Mouse (Mus musculus) embryonic facial prominence, embryonic 15.5 days (tissue): ENCODE measurements at regions not wholly inside any gene's neighbourhood (a gene's known extent, or its start where the extent isn't known, plus 50 kb on each side); places are given as distances from the start of the nearest gene placed in this dataset.

Source experiments
- ATAC-seq: fragments of 200-750 bp; cut with Nextera tagmentation; 2 replicates; pipeline ENCODE4 v1.8.0; 2017; ENCODE audit warnings: low read depth, moderate TSS enrichment; ENCODE audit not compliant: insufficient number of reproducible peaks, low FRiP score, low TSS enrichment
- H3K27ac ChIP-seq: fragments of 300-500 bp; sonication (generic); replicated peaks from 2 replicates; pipeline ENCODE4 v1.5.1; 2015; ENCODE audit warnings: mild to moderate bottlenecking, inconsistent platforms
- H3K27me3 ChIP-seq: fragments of 300-500 bp; sonication (generic); 2 replicates; pipeline ENCODE4 v1.6.1; 2015; ENCODE audit warnings: inconsistent platforms
- H3K36me3 ChIP-seq: fragments of 300-500 bp; sonication (generic); 2 replicates; pipeline ENCODE4 v1.6.1; 2015; ENCODE audit warnings: mild to moderate bottlenecking, inconsistent platforms
- H3K4me1 ChIP-seq: fragments of 300-500 bp; sonication (generic); 2 replicates; pipeline ENCODE4 v1.6.1; 2015; ENCODE audit warnings: inconsistent platforms
- H3K4me2 ChIP-seq: fragments of 300-500 bp; sonication (generic); replicated peaks from 2 replicates; pipeline ENCODE4 v1.6.1; 2015; ENCODE audit warnings: mild to moderate bottlenecking, inconsistent platforms
- H3K4me3 ChIP-seq: fragments of 300-500 bp; sonication (generic); replicated peaks from 2 replicates; pipeline ENCODE4 v1.5.1; 2015; ENCODE audit warnings: mild to moderate bottlenecking, inconsistent platforms
- H3K9ac ChIP-seq: fragments of 300-500 bp; sonication (generic); 2 replicates; pipeline ENCODE4 v1.6.1; 2015; ENCODE audit warnings: inconsistent platforms
- H3K9me3 ChIP-seq: fragments of 300-500 bp; sonication (generic); replicated peaks from 2 replicates; pipeline ENCODE4 v1.6.1; 2016; ENCODE audit warnings: inconsistent platforms
- WGBS: fragments of 180-500 bp; shearing (Covaris S2); methylation state at CpG from one replicate; pipeline ENCODE4 v1.1.7; 2015; 5-methylcytosine and 5-hydroxymethylcytosine counted together

DNA sequence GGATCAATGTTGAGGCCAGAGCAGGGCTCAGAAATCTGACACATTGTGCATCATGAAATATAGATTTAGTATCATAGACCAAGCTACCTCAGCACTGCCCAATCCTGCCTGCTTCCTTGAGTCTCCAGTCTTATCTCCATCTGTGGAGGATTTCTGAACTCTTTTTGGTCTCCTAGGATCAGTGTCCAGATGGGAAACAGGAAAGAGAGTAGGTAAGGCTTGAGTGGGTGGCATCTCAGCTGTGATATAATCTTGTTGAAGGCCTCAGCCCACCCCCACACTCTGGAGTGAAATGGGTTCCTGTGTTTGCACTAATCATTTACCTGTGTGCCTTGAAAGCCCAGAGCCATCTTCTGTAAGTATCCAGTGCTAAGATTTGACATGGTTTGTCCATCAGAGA lies 74.3 kb upstream of the Aff3 start:
- Histone ChIP-seq H3K4me2 (no peak overlapping the region), H3K27me3 (no peaks in the 10 kb centered on the region), H3K4me3 (no peak overlapping the region), H3K9ac (no peak overlapping the region), H3K9me3 (no peaks in the 10 kb centered on the region), H3K4me1 (peaks cover 14% of the 10 kb centered on the region), H3K36me3 (no peaks in the 10 kb centered on the region), H3K27ac (no peak overlapping the region)
- no peak for ATAC-seq

DNA sequence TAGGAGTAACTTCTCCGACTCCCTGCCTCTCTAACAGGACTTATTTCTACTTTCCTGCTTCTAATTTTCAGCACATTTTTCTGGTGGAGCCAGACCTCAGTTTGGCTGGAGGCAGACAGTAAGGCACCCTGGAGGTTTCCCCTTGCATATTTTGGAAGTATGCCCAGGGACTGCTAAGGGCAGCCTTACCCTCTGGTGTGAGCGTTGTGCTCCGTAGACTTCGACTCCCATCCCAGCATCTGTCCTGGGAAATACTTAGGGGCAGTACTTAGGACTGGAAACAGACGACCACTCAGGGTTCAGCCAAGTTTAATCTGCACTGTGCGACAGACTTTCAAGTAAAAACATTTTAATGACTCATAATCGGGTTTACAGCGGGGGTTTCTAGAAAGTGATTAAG lies 71.0 kb upstream of the Aff3 start:
- peak overlapping the region; percentile 78 for H3K27ac ChIP-seq
- H3K36me3 ChIP-seq, result no peaks in the 10 kb centered on the region
- ATAC-seq, result peak; percentile 70
- H3K4me3 ChIP-seq, result no peak overlapping the region
- no peak overlapping the region for H3K9ac ChIP-seq
- H3K9me3 ChIP-seq, result no peaks in the 10 kb centered on the region
- WGBS, result 29% methylated on average over 8 of the region's 8 CpGs
- 0 out of 2 replicates have a peak overlapping the region, but pooled peaks have one; percentile 12 for H3K4me2 ChIP-seq
- H3K4me1 ChIP-seq, result peaks cover 14% of the 10 kb centered on the region
- no peaks in the 10 kb centered on the region for H3K27me3 ChIP-seq

DNA sequence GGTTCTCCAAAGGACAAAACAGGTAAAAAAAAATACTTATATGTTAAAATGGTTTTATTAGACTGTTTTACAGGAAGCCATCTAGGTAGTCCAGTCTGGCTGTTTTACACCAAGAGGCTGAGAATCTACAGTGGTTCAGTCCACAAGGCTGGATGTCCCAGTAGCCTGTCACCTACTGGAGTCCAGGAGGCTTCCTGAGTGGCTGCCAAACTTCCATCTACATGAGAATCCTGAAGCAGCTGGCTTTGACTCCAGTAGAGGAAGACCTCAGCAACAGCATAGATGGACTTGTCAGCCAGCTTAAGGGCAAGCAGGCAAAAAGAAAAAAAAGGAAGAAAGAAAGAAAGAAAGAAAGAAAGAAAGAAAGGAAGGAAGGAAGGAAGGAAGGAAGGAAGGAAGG lies 68.4 kb upstream of the Aff3 start:
- Histone ChIP-seq H3K27ac (no peak overlapping the region), H3K4me1 (peaks cover 23% of the 10 kb centered on the region), H3K9ac (no peak overlapping the region), H3K4me3 (no peak overlapping the region), H3K4me2 (no peak overlapping the region), H3K9me3 (no peaks in the 10 kb centered on the region), H3K36me3 (no peaks in the 10 kb centered on the region), H3K27me3 (no peaks in the 10 kb centered on the region)
- ATAC-seq, result no peak

DNA sequence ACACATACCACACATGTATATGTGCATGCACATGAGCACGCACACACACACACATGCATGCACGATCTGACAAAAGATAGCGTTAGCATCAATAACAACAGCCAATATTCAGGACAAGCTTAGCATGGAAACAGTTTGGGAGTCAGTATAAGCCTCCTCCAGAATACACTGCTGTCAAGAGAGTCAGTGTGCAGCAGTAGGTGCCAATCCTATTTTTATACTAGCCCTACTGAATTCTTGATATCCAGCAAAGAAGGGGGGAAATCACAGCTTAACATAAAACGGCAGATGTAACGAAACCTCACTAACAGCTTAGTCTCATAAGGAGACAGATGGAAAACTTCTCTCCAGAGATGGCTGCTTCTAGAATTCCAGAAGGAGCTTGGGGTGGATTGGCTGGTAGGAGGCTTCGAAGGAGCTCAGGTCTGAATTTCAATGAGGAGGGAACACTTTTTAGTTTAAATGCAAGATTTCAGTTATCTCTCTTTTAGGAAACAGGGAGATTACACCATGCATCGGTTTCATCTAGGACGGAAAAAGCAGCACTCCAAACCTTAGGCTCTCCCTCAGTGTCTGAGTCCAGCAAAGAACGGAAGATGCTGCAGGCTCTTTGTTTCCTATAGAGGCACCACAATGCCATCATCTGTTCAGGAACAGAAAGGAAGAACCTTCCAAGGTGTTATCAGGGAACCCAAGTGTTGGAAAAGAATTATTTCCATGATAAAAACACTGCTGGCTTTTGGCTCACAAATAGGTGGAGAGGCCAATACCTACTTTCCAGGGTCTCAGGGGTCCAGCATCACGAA lies 65.4 kb upstream of the Aff3 start:
- H3K4me1 ChIP-seq, result peaks cover 10% of the 10 kb centered on the region
- no peaks in the 10 kb centered on the region for H3K9me3 ChIP-seq
- WGBS, result 70% methylated on average over 10 of the region's 10 CpGs

DNA sequence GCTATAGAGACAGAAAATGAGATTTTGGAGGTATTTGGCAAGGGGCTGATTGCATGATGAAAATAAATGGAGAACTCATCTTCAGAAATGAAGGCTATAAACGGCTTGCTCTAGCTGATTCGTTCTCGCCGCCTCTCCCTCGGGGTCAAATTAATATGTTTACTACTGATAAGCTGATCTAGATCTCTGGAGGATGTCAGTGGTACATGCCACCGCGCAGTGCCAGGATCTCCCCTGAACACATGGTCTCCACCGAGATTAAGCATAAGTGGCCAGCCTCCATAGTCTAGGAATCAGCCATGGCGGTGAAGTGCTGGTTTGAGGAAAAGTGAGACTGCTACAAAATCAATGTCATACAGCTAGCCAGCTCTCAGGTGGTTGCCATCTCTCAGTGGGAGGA lies 61.0 kb upstream of the Aff3 start:
- peaks cover 10% of the 10 kb centered on the region for H3K4me1 ChIP-seq
- H3K27me3 ChIP-seq, result 0 out of 2 replicates have a peak, but pooled peaks cover 3% of the 10 kb centered on the region
- H3K9me3 ChIP-seq, result no peaks in the 10 kb centered on the region
- no peak overlapping the region for H3K4me2 ChIP-seq
- H3K27ac ChIP-seq, result no peak overlapping the region
- no peak overlapping the region for H3K9ac ChIP-seq
- 85% methylated on average over 9 of the region's 9 CpGs for WGBS
- no peak for ATAC-seq
- no peaks in the 10 kb centered on the region for H3K36me3 ChIP-seq
- no peak overlapping the region for H3K4me3 ChIP-seq

More for the DNA sequence above, 65.4 kb upstream of the Aff3 start:
- Histone ChIP-seq H3K4me3 (no peak overlapping the region), H3K4me2 (no peak overlapping the region), H3K27ac (no peak overlapping the region), H3K9ac (no peak overlapping the region), H3K36me3 (no peaks in the 10 kb centered on the region), H3K27me3 (0 out of 2 replicates have a peak, but pooled peaks cover 3% of the 10 kb centered on the region)
- ATAC-seq, result no peak

DNA sequence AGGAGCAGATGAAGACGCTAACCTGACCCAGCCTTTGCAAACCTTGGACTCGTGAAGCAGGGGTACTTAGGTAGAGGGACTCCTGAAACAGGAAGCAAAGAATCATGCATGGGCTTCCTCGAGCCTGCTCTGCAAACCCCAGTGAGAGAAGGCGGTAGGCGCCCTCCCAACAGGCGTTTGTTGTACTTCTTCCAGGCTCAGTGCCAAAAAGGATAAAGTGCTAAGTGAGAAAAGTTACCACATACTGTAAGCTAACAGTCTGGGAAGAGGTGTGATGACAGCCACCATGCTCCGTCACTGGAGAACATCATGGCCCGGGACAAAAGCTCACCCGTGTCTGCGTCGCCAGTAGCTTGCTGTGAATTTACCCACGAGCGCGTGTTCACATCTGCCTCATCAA lies 59.9 kb upstream of the Aff3 start:
- ATAC-seq, result no peak
- no peaks in the 10 kb centered on the region for H3K36me3 ChIP-seq

DNA sequence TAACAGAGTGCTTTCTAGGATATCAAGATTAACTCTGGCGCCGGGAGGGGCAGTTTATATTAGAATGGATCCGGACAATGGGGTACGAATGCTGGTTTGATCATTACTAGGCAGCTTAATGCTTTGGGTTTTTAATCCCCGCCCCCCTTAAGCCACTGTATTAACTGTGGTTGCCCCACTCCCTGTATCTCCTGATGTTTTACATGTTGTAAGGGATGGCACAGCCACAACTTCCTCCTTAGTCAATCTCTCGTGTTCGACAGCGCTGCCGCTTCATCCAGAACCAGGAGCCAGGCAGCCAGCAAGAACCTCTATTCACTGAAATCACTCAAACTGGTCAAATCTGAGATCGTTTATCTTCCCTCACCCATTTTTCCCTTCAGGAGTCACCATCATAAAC lies 57.4 kb upstream of the Aff3 start:
- Histone ChIP-seq H3K4me2 (no peak overlapping the region), H3K27ac (no peak overlapping the region), H3K4me3 (no peak overlapping the region), H3K27me3 (0 out of 2 replicates have a peak, but pooled peaks cover 3% of the 10 kb centered on the region), H3K36me3 (no peaks in the 10 kb centered on the region), H3K4me1 (no peaks in the 10 kb centered on the region), H3K9me3 (no peaks in the 10 kb centered on the region), H3K9ac (no peak overlapping the region)
- 90% methylated on average over 10 of the region's 10 CpGs for WGBS
- no peak for ATAC-seq

More for the DNA sequence above, 59.9 kb upstream of the Aff3 start:
- Histone ChIP-seq H3K4me1 (peaks cover 5% of the 10 kb centered on the region; the same call in 1 of the 2 replicates), H3K4me2 (no peak overlapping the region), H3K9ac (no peak overlapping the region), H3K4me3 (no peak overlapping the region), H3K27me3 (0 out of 2 replicates have a peak, but pooled peaks cover 3% of the 10 kb centered on the region), H3K27ac (no peak overlapping the region), H3K9me3 (no peaks in the 10 kb centered on the region)
- 90% methylated on average over 14 of the region's 14 CpGs for WGBS

DNA sequence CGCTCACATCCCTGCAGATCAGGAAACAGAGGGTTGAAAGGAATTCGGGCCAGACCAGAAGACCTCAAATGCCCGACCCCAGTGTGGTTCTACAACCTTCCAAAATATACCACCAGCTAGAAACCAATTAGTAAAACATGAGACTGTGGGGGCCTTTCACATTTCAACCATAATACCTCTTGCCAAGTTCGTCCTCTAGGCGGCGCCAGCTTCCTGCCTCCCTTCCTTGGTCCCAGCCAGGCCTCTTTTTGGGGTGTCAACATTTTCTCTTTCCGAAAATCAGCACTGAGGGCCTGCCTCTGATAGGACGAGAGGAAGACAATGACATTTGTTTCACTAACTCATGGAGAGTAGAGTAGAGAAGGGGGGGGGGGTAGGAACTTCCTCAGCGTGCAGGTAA lies 55.5 kb upstream of the Aff3 start:
- H3K9me3 ChIP-seq, result no peaks in the 10 kb centered on the region
- 52% methylated on average over 9 of the region's 9 CpGs for WGBS
- no peak for ATAC-seq

DNA sequence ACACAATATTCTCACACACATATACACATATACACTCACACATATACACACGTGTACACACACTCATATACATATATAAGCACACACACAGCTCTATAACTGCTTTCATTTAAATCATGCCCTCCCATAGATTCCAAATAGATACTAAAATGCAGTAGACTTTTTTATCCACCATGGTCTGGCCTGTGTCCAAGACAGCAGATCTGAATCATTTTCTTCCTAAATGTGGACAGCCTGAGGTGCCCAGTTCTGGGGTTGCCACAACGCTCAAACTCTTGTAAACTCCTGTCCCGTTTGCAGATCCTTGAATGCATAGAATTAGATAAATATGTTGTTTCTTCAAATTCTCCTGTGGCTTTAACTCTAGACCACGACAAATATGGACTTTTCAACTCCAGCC lies 50.9 kb upstream of the Aff3 start:
- 41% methylated on average over 4 of the region's 4 CpGs for WGBS
- Histone ChIP-seq H3K4me2 (no peak overlapping the region), H3K4me1 (no peaks in the 10 kb centered on the region), H3K9ac (no peak overlapping the region), H3K9me3 (no peaks in the 10 kb centered on the region), H3K27me3 (no peaks in the 10 kb centered on the region), H3K4me3 (no peak overlapping the region), H3K36me3 (no peaks in the 10 kb centered on the region), H3K27ac (no peak overlapping the region)
- ATAC-seq, result no peak

More for the DNA sequence above, 55.5 kb upstream of the Aff3 start:
- Histone ChIP-seq H3K4me2 (no peak overlapping the region), H3K27me3 (no peaks in the 10 kb centered on the region), H3K4me3 (no peak overlapping the region), H3K4me1 (no peaks in the 10 kb centered on the region), H3K36me3 (no peaks in the 10 kb centered on the region), H3K27ac (no peak overlapping the region), H3K9ac (no peak overlapping the region)
